Mouse (Mus musculus) small intestine, adult 2 months (tissue): ENCODE measurements around the gene Phc3. TPM values are rescaled to one million over a fixed set of nuclear protein-coding genes. Genes with fewer than 3 reads are reported as not detected.
"Not testable (repeated sequence)": the region's sequence is repeated elsewhere in the genome, so short reads cannot be mapped to it uniquely, and the experiment has no call there.

Source experiments
- H3K27ac ChIP-seq: fragments of 200-500 bp; 2 replicates; pipeline ENCODE4 v1.5.1; 2012; ENCODE audit warnings: low read depth, low read length, control low read depth, inconsistent platforms; ENCODE audit not compliant: insufficient read depth
- H3K27me3 ChIP-seq: fragments of 200-500 bp; 2 replicates; pipeline ENCODE4 v1.6.1; 2012; ENCODE audit warnings: mild to moderate bottlenecking, moderate library complexity, low read length, inconsistent platforms; ENCODE audit not compliant: control insufficient read depth, insufficient read depth
- H3K36me3 ChIP-seq: fragments of 200-500 bp; 2 replicates; pipeline ENCODE4 v1.6.1; 2012; ENCODE audit warnings: mild to moderate bottlenecking, low read length, control low read depth, inconsistent platforms; ENCODE audit not compliant: control insufficient read depth, insufficient read depth
- H3K4me1 ChIP-seq: fragments of 200-500 bp; 2 replicates; pipeline ENCODE4 v1.6.1; 2012; ENCODE audit warnings: low read length, inconsistent platforms, mixed read lengths; ENCODE audit not compliant: control insufficient read depth, insufficient read depth, insufficient read length
- H3K4me3 ChIP-seq: fragments of 200-500 bp; 2 replicates; pipeline ENCODE4 v1.5.1; 2012; ENCODE audit warnings: low read depth, mild to moderate bottlenecking, control low read depth, inconsistent platforms, low read length, moderate library complexity
- CTCF ChIP-seq: fragments of 200-500 bp; IDR thresholded peaks from 2 replicates; pipeline ENCODE4 v1.5.1; 2012; ENCODE audit warnings: low read depth, mild to moderate bottlenecking, control low read depth, inconsistent platforms, low read length, moderate library complexity, mixed read lengths; ENCODE audit not compliant: insufficient replicate concordance, insufficient read length; ENCODE audit errors: extremely low read depth
- POLR2A ChIP-seq: fragments of 200-500 bp; IDR thresholded peaks from 2 replicates; pipeline ENCODE4 v1.6.1; 2012; ENCODE audit warnings: low read depth, mild to moderate bottlenecking, control low read depth, inconsistent platforms, low read length, moderate library complexity
- WGBS: fragments of 180-500 bp; shearing (Covaris S2); methylation state at CpG from one replicate; pipeline ENCODE4 v1.1.7; 2018; 5-methylcytosine and 5-hydroxymethylcytosine counted together
- polyA plus RNA-seq: library from polyadenylated mRNA; depleted of rRNA; stranded (reverse); fragments of >200 nt; gene quantifications from 2 replicates; pipeline ENCODE4 v1.2.3, GENCODE M21; 2012

Phc3 gene
- polyA plus RNA-seq, 1 experiment: 21.8 TPM

DNA sequence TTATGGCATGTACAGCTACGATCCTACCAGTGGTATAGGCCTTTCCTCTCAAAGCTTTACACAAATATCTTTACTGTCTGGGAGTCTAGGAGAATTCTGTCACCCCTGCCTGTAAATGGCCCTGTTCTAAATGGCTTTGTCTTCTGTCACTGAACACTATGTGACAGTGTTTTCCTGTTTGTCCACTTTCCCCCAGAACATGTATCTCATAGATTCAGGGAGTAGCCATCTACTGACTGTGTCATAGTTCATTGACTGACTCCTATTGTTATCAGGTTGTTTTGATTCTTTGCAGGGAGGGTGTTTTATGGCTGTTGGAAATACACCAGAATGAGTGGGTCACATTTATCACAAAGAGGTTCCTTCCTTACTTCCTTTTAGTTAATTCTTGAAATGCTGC is 99.2 kb downstream of the Phc3 start:
- 86% methylated on average over 1 of the region's 1 CpGs for WGBS
- Histone ChIP-seq H3K4me1 (peaks cover 8% of the 10 kb centered on the region), H3K27me3 (no peaks in the 10 kb centered on the region), H3K36me3 (0 out of 2 replicates have a peak, but pooled peaks cover 1% of the 10 kb centered on the region), H3K27ac (no peak overlapping the region), H3K4me3 (no peak overlapping the region)
- no peak for TF ChIP-seq POLR2A

- no peak overlapping the region for H3K27ac ChIP-seq
- TF ChIP-seq CTCF (no peak), POLR2A (no peak)
- H3K4me3 ChIP-seq: no peak overlapping the region
- H3K4me1 ChIP-seq: peaks cover 9% of the 10 kb centered on the region
- no peaks in the 10 kb centered on the region for H3K27me3 ChIP-seq
- 88% methylated on average over 5 of the region's 5 CpGs for WGBS
- H3K36me3 ChIP-seq: 0 out of 2 replicates have a peak, but pooled peaks cover 1% of the 10 kb centered on the region
These were observed 100.6 kb downstream of the Phc3 start for GRCm38 (mm10) chr3:30868625-30869024.

DNA sequence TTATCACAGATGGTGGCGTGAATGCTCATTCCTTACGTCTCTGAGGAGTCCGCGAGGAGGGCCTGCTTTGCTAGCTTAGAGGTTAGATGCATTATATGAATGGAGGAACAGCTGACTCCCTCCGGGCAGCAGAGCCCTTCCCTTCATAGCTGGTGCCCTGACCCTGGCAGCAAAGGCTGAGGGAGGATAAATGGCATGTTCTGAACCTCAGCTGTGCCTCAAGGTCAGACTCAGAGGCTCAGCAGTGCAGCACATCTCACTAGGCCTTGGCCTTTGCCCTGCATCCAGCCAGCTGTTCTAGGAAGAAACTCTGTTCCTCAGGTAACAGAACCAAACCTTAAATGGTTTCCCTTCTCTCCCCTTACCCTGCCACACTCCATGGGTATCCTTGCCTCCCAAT is 101.0 kb downstream of the Phc3 start:
- Histone ChIP-seq H3K4me1 (peaks cover 11% of the 10 kb centered on the region), H3K4me3 (no peak overlapping the region), H3K27me3 (no peaks in the 10 kb centered on the region), H3K27ac (no peak overlapping the region), H3K36me3 (0 out of 2 replicates have a peak, but pooled peaks cover 1% of the 10 kb centered on the region)
- TF ChIP-seq CTCF (no peak), POLR2A (no peak)
- WGBS: 84% methylated on average over 5 of the region's 5 CpGs

- H3K4me3 ChIP-seq: no peak overlapping the region
- TF ChIP-seq POLR2A: no peak
- no peak for TF ChIP-seq CTCF
- no peaks in the 10 kb centered on the region for H3K27me3 ChIP-seq
- H3K27ac ChIP-seq: peak overlapping the region; percentile 41
- 51% methylated on average over 1 of the region's 1 CpGs for WGBS
- 0 out of 2 replicates have a peak, but pooled peaks cover 1% of the 10 kb centered on the region for H3K36me3 ChIP-seq
- peaks cover 4% of the 10 kb centered on the region; the same call in 1 of the 2 replicates for H3K4me1 ChIP-seq
These were observed 104.6 kb downstream of the Phc3 start for GRCm38 (mm10) chr3:30864640-30865039.

- 57% methylated on average over 5 of the region's 5 CpGs for WGBS
- no peak for TF ChIP-seq POLR2A
- TF ChIP-seq CTCF: no peak
- Histone ChIP-seq H3K27ac (peak overlapping the region; percentile 41; the same call in 1 of the 2 replicates), H3K4me1 (peaks cover 3% of the 10 kb centered on the region; the same call in 1 of the 2 replicates), H3K27me3 (no peaks in the 10 kb centered on the region), H3K4me3 (no peak overlapping the region), H3K36me3 (0 out of 2 replicates have a peak, but pooled peaks cover 1% of the 10 kb centered on the region)
These were observed 105.3 kb downstream of the Phc3 start for GRCm38 (mm10) chr3:30863712-30864435.

DNA sequence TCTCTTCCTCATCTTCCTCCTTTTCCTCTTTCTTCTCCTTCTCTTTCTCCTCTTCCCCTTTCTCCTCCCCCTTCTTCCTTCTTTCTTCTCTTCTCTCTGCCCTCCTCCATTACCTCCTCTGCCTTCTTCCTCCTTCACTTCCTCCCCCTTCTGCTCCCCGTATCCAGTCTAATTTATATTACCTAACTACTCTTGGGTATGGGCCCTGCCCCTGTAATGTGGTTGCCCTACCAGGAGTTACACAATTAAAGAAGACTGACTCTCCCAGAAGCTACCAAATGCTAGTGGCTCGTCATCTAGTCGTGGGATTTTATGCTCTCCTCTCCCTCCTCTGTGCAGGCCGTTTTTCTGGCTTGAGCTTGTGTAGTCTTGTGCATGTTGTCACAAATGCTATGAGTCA is 108.5 kb downstream of the Phc3 start:
- peaks cover 3% of the 10 kb centered on the region; the same call in 1 of the 2 replicates for H3K4me1 ChIP-seq
- 65% methylated on average over 4 of the region's 4 CpGs for WGBS
- no peak overlapping the region for H3K27ac ChIP-seq
- no peaks in the 10 kb centered on the region for H3K27me3 ChIP-seq
- H3K4me3 ChIP-seq: no peak overlapping the region
- TF ChIP-seq CTCF: no peak
- TF ChIP-seq POLR2A: no peak
- no peaks in the 10 kb centered on the region for H3K36me3 ChIP-seq

- H3K4me1 ChIP-seq, H3K36me3 ChIP-seq, H3K27me3 ChIP-seq, H3K4me3 ChIP-seq, H3K27ac ChIP-seq: not testable (repeated sequence)
- WGBS: 94% methylated on average over 8 of the region's 8 CpGs
These were observed 109.6 kb downstream of the Phc3 start for GRCm38 (mm10) chr3:30859599-30859998.
